Mouse (Mus musculus) ES-E14 (cell line): ENCODE data around the gene Cabp1.

Experiments
- MAFK ChIP-seq: IDR thresholded peaks from 2 replicates; pipeline ENCODE4 v1.6.1; 2014; ENCODE audit warnings: mild to moderate bottlenecking, low read depth, low read length, inconsistent platforms; ENCODE audit not compliant: insufficient read depth
- ZC3H11A ChIP-seq: IDR thresholded peaks from 2 replicates; pipeline ENCODE4 v1.6.1; 2012; ENCODE audit warnings: low read depth, mild to moderate bottlenecking, inconsistent platforms, low read length, borderline replicate concordance

DNA sequence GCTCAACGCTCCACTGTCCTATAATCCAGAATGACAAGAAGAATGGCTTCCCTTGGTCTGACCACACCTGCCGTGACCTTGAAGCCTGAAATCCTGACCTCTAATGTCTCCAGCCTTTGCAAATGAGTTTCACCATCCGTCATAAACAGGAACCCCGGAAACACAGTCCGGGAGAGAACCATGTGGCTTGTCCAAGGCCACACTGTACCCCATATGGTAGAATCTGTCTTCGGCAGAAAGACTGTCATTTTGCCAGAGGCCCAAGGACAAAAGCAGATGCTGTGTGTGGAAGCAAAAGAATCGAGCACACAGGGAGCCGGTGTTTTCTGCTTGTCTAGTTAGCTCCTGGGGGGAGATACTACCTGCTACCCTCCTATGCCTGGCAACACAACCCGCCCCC is 18.3 kb upstream of the Cabp1 start:
- TF ChIP-seq ZC3H11A: no peak
- no peak for TF ChIP-seq MAFK
